Mouse (Mus musculus) embryonic stem cell, embryonic (primary cell): ENCODE data around the gene Rbck1.

Experiments used
- CTCF ChIA-PET, 4 experiments: fragments of 300-600 bp in 2 of 4; fragments of 350-600 bp in 2 of 4; sonication (Branson Sonifier 250); formaldehyde crosslinking; loops; one replicate each; lab custom pipeline; 2022; ENCODE audit warnings: inconsistent platforms in 2 of 4; lab: Charles Lee
- POLR2A ChIA-PET, 4 experiments: fragments of 300-600 bp in 2 of 4; fragments of 350-600 bp in 2 of 4; sonication (Branson Sonifier 250); formaldehyde crosslinking; loops; one replicate each; lab custom pipeline; 2022; ENCODE audit warnings: antibody characterized with exemption in 4 of 4, inconsistent platforms in 1 of 4; lab: Charles Lee

Rbck1 gene

GRCm38 (mm10) chr2:152333345-152334006, 1.0 kb upstream of the Rbck1 start:
- POLR2A ChIA-PET, result interaction anchor here (0.6 to 8.8 kb wide), 18 partner anchors 9 to 159 kb away, joined by 3 to 197 read pairs (median 10); partner anchors contain the start of genes Trib3 (in 4 of the 4) and Tbc1d20 (in 1 of the 4)

GRCm38 (mm10) chr2:152330858-152331423, 1.5 kb downstream of the Rbck1 start:
- ChIA-PET CTCF (no interaction called here), POLR2A (interaction anchor here in 3 of 4 experiments (0.6 to 8.8 kb wide), 20 partner anchors 8 to 392 kb away, joined by 3 to 197 read pairs (median 11); partner anchors contain the start of genes Trib3 (in 3 of the 3) and Tbc1d20 (in 2 of the 3))

More at GRCm38 (mm10) chr2:152333345-152334006, 1.0 kb upstream of the Rbck1 start:
- CTCF ChIA-PET, result interaction anchor here in 3 of 4 experiments (0.6 to 3.8 kb wide), 11 partner anchors 10 to 430 kb away, joined by 3 to 27 read pairs (median 3); partner anchors contain the start of gene Trib3 (in 3 of the 3)

GRCm38 (mm10) chr2:152327980-152328379, 4.5 kb downstream of the Rbck1 start:
- ChIA-PET POLR2A (interaction anchor here in 3 of 4 experiments (0.6 to 8.8 kb wide), 8 partner anchors 10 to 139 kb away, joined by 3 to 197 read pairs (median 4); partner anchors contain the start of gene Trib3 (in 2 of the 3)), CTCF (interaction anchor here in 1 of 4 experiments (0.7 to 0.9 kb wide), 2 partner anchors 16 to 38 kb away, joined by 3 read pairs; partner anchors contain the start of gene Trib3)

GRCm38 (mm10) chr2:152326654-152327053, 5.8 kb downstream of the Rbck1 start:
- CTCF ChIA-PET, result interaction anchor here in 1 of 4 experiments (1.1 to 1.4 kb wide), 2 partner anchors 17 to 278 kb away, joined by 3 read pairs; partner anchors contain the start of genes Defb36 and Trib3

GRCm38 (mm10) chr2:152326157-152326556, 6.3 kb downstream of the Rbck1 start:
- POLR2A ChIA-PET, result interaction anchor here in 2 of 4 experiments (0.9 to 3.1 kb wide), 8 partner anchors 11 to 65 kb away, joined by 3 to 11 read pairs (median 5); partner anchors contain the start of gene Trib3 (in 2 of the 2)
- CTCF ChIA-PET, result interaction anchor here in 2 of 4 experiments (0.9 to 1.4 kb wide), 3 partner anchors 18 to 278 kb away, joined by 3 read pairs; partner anchors contain the start of genes Defb36 (in 1 of the 2) and Trib3 (in 1 of the 2)

More at GRCm38 (mm10) chr2:152326654-152327053, 5.8 kb downstream of the Rbck1 start:
- POLR2A ChIA-PET, result interaction anchor here in 1 of 4 experiments (1.1 to 3.1 kb wide), 2 partner anchors 17 to 65 kb away, joined by 3 to 11 read pairs; partner anchors contain the start of gene Trib3

- CTCF ChIA-PET, result interaction anchor here in 1 of 4 experiments (0.7 kb wide), 1 partner anchor 19 kb away, joined by 3 read pairs; the partner anchor contains the start of gene Trib3
- POLR2A ChIA-PET, result interaction anchor here in 1 of 4 experiments (0.5 to 3.1 kb wide), 8 partner anchors 10 to 80 kb away, joined by 3 to 11 read pairs (median 4); partner anchors contain the start of gene Trib3
Measured at GRCm38 (mm10) chr2:152324842-152325241, 7.6 kb downstream of the Rbck1 start.

GRCm38 (mm10) chr2:152323971-152324370, 8.5 kb downstream of the Rbck1 start:
- CTCF ChIA-PET, result no interaction called here
- POLR2A ChIA-PET, result interaction anchor here in 2 of 4 experiments (0.6 to 2.5 kb wide), 8 partner anchors 8 to 25 kb away, joined by 3 to 10 read pairs (median 4); partner anchors contain the start of genes Rbck1 (in 1 of the 2) and Trib3 (in 1 of the 2)

- ChIA-PET CTCF (interaction anchor here in 2 of 4 experiments (0.5 to 2.6 kb wide), 5 partner anchors 18 to 41 kb away, joined by 3 to 24 read pairs (median 4); partner anchors contain the start of gene Trib3 (in 1 of the 2)), POLR2A (interaction anchor here in 3 of 4 experiments (1.2 to 5.7 kb wide), 15 partner anchors 9 to 86 kb away, joined by 3 to 39 read pairs (median 7); partner anchors contain the start of genes Tbc1d20 (in 2 of the 3) and Trib3 (in 2 of the 3))
Measured at GRCm38 (mm10) chr2:152322198-152322597, 10.3 kb downstream of the Rbck1 start.

- POLR2A ChIA-PET, result interaction anchor here (0.5 to 5.7 kb wide), 19 partner anchors 8 to 85 kb away, joined by 3 to 39 read pairs (median 5); partner anchors contain the start of genes Tbc1d20 (in 2 of the 4), Trib3 (in 2 of the 4) and Rbck1 (in 1 of the 4)
Measured at GRCm38 (mm10) chr2:152321558-152321957, 10.9 kb downstream of the Rbck1 start.

GRCm38 (mm10) chr2:152317054-152317453, 15.4 kb downstream of the Rbck1 start:
- POLR2A ChIA-PET, result interaction anchor here in 2 of 4 experiments (1.4 to 2.0 kb wide), 2 partner anchors 21 to 27 kb away, joined by 3 to 7 read pairs; partner anchors contain the start of gene Trib3 (in 1 of the 2)
- CTCF ChIA-PET, result no interaction called here

More at GRCm38 (mm10) chr2:152321558-152321957, 10.9 kb downstream of the Rbck1 start:
- CTCF ChIA-PET, result interaction anchor here in 2 of 4 experiments (0.6 to 2.6 kb wide), 4 partner anchors 22 to 42 kb away, joined by 3 to 24 read pairs (median 6); partner anchors contain the start of gene Trib3 (in 1 of the 2)

- ChIA-PET POLR2A (interaction anchor here (0.7 to 6.4 kb wide), 11 partner anchors 8 to 60 kb away, joined by 3 to 49 read pairs (median 3); partner anchors contain the start of genes Trib3 (in 3 of the 4) and Tbc1d20 (in 1 of the 4)), CTCF (interaction anchor here in 1 of 4 experiments (0.5 to 3.8 kb wide), 3 partner anchors 30 to 431 kb away, joined by 3 to 15 read pairs (median 4); partner anchors contain the start of gene Trib3)
Measured at GRCm38 (mm10) chr2:152313926-152314325, 18.5 kb downstream of the Rbck1 start.

GRCm38 (mm10) chr2:152312996-152313395, 19.5 kb downstream of the Rbck1 start:
- ChIA-PET POLR2A (interaction anchor here (0.8 to 6.4 kb wide), 17 partner anchors 9 to 59 kb away, joined by 3 to 49 read pairs (median 5); partner anchors contain the start of genes Trib3 (in 3 of the 4) and Tbc1d20 (in 2 of the 4)), CTCF (interaction anchor here in 1 of 4 experiments (0.9 to 3.8 kb wide), 4 partner anchors 31 to 116 kb away, joined by 3 to 15 read pairs (median 4); partner anchors contain the start of gene Trib3)

- ChIA-PET POLR2A (interaction anchor here in 2 of 4 experiments (0.7 to 2.4 kb wide), 9 partner anchors 9 to 43 kb away, joined by 3 to 11 read pairs (median 4); partner anchors contain the start of gene Tbc1d20 (in 1 of the 2)), CTCF (no interaction called here)
Measured at GRCm38 (mm10) chr2:152307186-152307585, 25.3 kb downstream of the Rbck1 start.

GRCm38 (mm10) chr2:152305480-152305879, 27.0 kb downstream of the Rbck1 start:
- POLR2A ChIA-PET, result interaction anchor here in 1 of 4 experiments (2.4 kb wide), 1 partner anchor 12 kb away, joined by 11 read pairs; the partner anchor contains the start of gene Tbc1d20
- CTCF ChIA-PET, result no interaction called here

GRCm38 (mm10) chr2:152303781-152304180, 28.7 kb downstream of the Rbck1 start:
- POLR2A ChIA-PET, result interaction anchor here in 3 of 4 experiments (0.6 to 1.8 kb wide), 7 partner anchors 9 to 40 kb away, joined by 3 to 6 read pairs (median 4); partner anchors contain the start of genes Tbc1d20 (in 2 of the 3) and Trib3 (in 1 of the 3)
- CTCF ChIA-PET, result interaction anchor here (0.6 to 1.0 kb wide), 4 partner anchors 19 to 298 kb away, joined by 3 to 6 read pairs (median 4); no protein-coding TSS in a partner anchor

GRCm38 (mm10) chr2:152302862-152303261, 29.6 kb downstream of the Rbck1 start:
- ChIA-PET CTCF (no interaction called here), POLR2A (interaction anchor here in 1 of 4 experiments (1.9 to 3.0 kb wide), 2 partner anchors 9 to 41 kb away, joined by 6 to 15 read pairs; partner anchors contain the start of gene Trib3)
